ENCODE assay signal across 15 mouse cellular contexts in the genomic region with DNA sequence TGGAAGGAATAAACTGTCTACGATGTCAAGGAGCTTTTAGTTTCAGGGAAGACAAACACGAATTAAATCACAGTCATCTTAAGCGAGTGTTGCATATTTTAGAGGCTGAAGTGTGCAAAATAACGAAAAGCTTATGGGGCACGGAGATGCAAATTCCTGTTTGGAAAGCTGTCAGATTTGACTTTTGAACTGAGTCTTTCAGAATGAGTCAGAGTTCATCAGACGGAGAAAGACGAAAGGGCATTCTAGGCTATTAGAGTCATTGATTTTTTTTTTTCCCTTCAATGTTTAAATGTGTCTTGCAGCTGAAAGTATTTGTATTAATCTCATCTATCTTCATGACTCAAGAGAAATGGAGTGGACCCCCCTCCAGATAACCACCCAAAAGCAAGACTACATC.
"Had no signal": no experiment of that assay in that cellular context is flagged by ENCODE, and none has a peak within 500 bp of the region (broad histone marks: within the 10 kb centered on the region; RNA-seq: fewer than 3 reads in every experiment).

No protein-coding gene starts in this region.

- H3K4me2 ChIP-seq: lung, embryonic 14.5 days; midbrain, embryonic 12.5 days; neural tube, embryonic 12.5 days had no signal

- H3K4me1 ChIP-seq: midbrain, embryonic 12.5 days; neural tube, embryonic 12.5 days had no signal

- H3K9ac ChIP-seq: liver, postnatal 0 days; lung, embryonic 14.5 days; midbrain, embryonic 12.5 days; neural tube, embryonic 12.5 days had no signal

- H3K27ac ChIP-seq: midbrain, embryonic 10.5 days; midbrain, embryonic 12.5 days; neural tube, embryonic 12.5 days had no signal

- ATAC-seq: liver, postnatal 0 days; midbrain, embryonic 16.5 days had no signal

- H3K27me3 ChIP-seq: midbrain, embryonic 12.5 days; neural tube, embryonic 12.5 days had no signal

- H3K4me3 ChIP-seq: midbrain, embryonic 10.5 days; midbrain, embryonic 12.5 days; neural tube, embryonic 12.5 days had no signal

- DNase-seq: liver, postnatal 0 days; lung, embryonic 14.5 days; lung, postnatal 10 days; lung, postnatal 4 days; midbrain, embryonic 14.5 days; right cerebral cortex, postnatal 25 days; right cerebral cortex, postnatal 4 days; spleen, adult 18-20 months; thymus, adult 18-20 months; thymus, postnatal 14 days; thymus, postnatal 36 days had no signal

- H3K9me3 ChIP-seq: midbrain, embryonic 10.5 days; midbrain, embryonic 12.5 days; neural tube, embryonic 12.5 days had no signal
